Mouse (Mus musculus) testis, adult 2 months (tissue): ENCODE results near the gene Hpse2.

ENCODE experiments used
- CTCF ChIP-seq: fragments of 200-500 bp; IDR thresholded peaks from 2 replicates; pipeline ENCODE4 v1.5.1; 2012; ENCODE audit warnings: low read depth, mild to moderate bottlenecking, inconsistent platforms, low read length, moderate library complexity; ENCODE audit not compliant: control insufficient read depth, insufficient read depth, insufficient replicate concordance
- POLR2A ChIP-seq: fragments of 200-500 bp; IDR thresholded peaks from 2 replicates; pipeline ENCODE4 v1.6.1; 2012; ENCODE audit warnings: low read depth, mild to moderate bottlenecking, inconsistent platforms, low read length, moderate library complexity; ENCODE audit not compliant: control insufficient read depth

GRCm38 (mm10) chr19:42868958-42869662 lies 519.0 kb downstream of the Hpse2 start:
- TF ChIP-seq CTCF: no peak
- no peak for TF ChIP-seq POLR2A
